ENCODE assay signal across 19 mouse cellular contexts in the genomic region with DNA sequence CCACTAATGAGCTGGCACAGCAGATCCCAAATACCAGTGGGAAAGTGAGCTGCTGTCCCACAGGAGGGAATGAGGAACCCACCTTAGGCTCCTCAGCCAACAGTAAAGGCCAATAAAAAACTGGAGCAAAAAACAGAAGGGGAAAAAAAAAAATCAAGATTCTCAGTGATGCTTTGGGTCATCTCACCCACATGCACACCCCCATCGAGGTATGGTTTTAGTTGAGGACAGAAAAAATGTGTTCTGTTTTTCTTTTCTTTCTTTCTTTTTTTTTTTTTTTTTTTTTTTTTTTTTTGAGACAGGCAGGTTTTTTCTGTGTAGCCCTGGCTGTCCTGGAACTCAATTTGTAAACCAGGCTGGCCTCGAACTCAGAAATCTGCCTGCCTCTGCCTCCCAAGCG. TPM values are rescaled to one million over a fixed set of nuclear protein-coding genes. Genes with fewer than 3 reads are reported as not detected.
"Had no signal": no experiment of that assay in that cellular context is flagged by ENCODE, and none has a peak within 500 bp of the region (broad histone marks: within the 10 kb centered on the region; RNA-seq: fewer than 3 reads in every experiment).

No protein-coding gene starts in this region.

- H3K36me3 ChIP-seq: midbrain, embryonic 10.5 days; midbrain, embryonic 12.5 days; neural tube, embryonic 12.5 days had no signal

- H3K4me1 ChIP-seq: midbrain, embryonic 10.5 days; midbrain, embryonic 12.5 days; neural tube, embryonic 12.5 days had no signal

- H3K9ac ChIP-seq: lung, embryonic 14.5 days; midbrain, embryonic 12.5 days; neural tube, embryonic 12.5 days had no signal

- H3K4me2 ChIP-seq: lung, embryonic 14.5 days; midbrain, embryonic 12.5 days; neural tube, embryonic 12.5 days had no signal

- H3K9me3 ChIP-seq: midbrain, embryonic 10.5 days; midbrain, embryonic 12.5 days; neural tube, embryonic 12.5 days had no signal

- H3K4me3 ChIP-seq: midbrain, embryonic 10.5 days; midbrain, embryonic 12.5 days; neural tube, embryonic 12.5 days had no signal

- ATAC-seq: midbrain, embryonic 16.5 days had no signal

- H3K27me3 ChIP-seq: midbrain, embryonic 12.5 days; neural tube, embryonic 12.5 days had no signal

- DNase-seq: lung, adult 18-20 months; lung, embryonic 14.5 days; lung, postnatal 10 days; lung, postnatal 4 days; midbrain, embryonic 14.5 days; retina, postnatal 1 day; right cerebral cortex, postnatal 25 days; right cerebral cortex, postnatal 4 days; spleen, adult 18-20 months; thymus, adult 18-20 months; thymus, postnatal 14 days; thymus, postnatal 36 days had no signal

- H3K27ac ChIP-seq: midbrain, embryonic 10.5 days; midbrain, embryonic 12.5 days; neural tube, embryonic 12.5 days had no signal

RNA-seq across cellular contexts. Expression of a gene that starts 40.1 kb away (rescaled TPM):
- total RNA-seq: megakaryocyte, adult 5-6 weeks; megakaryocyte-erythroid progenitor cell, adult 5-6 weeks; neutrophil, adult 5-6 weeks had no signal
